Mouse (Mus musculus) stomach, postnatal 0 days (tissue): ENCODE data around the gene Fam160b1.

Source experiments
- CTCF ChIP-seq: IDR thresholded peaks from 2 replicates; pipeline ENCODE4 v1.5.1; 2016; ENCODE audit warnings: antibody characterized with exemption, low read depth, mild to moderate bottlenecking, moderate library complexity
- EP300 ChIP-seq: optimal IDR thresholded peaks from 2 replicates; pipeline ENCODE3; 2016; ENCODE audit warnings: antibody characterized with exemption

DNA sequence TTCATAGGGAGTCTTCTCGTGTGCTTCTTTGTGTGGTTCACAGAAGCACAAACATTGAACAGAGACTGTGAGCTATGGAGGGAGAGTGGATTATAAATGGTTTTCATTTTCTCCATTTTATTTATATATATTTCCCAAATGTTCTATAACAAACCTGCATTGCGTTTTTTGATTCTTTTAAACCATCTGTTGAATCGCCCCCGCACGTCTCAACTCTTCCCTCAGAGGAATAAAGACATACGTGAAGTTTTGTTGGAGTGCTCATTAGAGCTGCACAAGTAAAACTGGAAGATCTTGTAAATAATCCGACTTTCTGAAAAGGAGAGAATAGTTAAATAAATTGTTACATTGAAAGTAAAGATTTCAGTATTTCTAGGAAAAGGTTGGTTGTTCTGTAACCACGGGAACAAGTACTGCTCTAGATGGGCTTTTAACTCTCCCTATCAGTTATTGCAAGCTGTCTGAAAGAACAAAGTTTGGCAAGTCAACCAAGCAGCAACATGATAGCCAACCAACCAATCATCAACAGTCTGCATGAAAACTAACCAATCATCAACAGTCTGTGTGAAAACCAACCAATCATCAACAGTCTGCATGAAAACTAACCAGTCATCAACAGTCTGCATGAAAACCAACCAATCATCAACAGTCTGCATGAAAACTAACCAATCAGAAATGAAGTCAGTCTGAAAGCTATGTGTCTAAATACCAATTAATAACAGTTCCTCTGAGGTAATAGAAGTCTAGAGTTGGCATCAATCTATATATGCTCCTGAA lies 54.7 kb downstream of the Fam160b1 start:
- no peak for TF ChIP-seq CTCF
- no peak for TF ChIP-seq EP300
